Mouse (Mus musculus) cortical plate, adult 2 months (tissue): ENCODE results near the gene Zfp658. TPM values are rescaled to one million over a fixed set of nuclear protein-coding genes. Genes with fewer than 3 reads are reported as not detected.

Source experiments
- H3K27ac ChIP-seq: fragments of 200-500 bp; 2 replicates; pipeline ENCODE4 v1.5.1; 2012; ENCODE audit warnings: low read length, control low read depth, inconsistent platforms; ENCODE audit not compliant: insufficient read depth
- H3K4me1 ChIP-seq: fragments of 200-500 bp; 2 replicates; pipeline ENCODE4 v1.6.1; 2011; ENCODE audit warnings: low read length; ENCODE audit not compliant: control insufficient read depth, insufficient read depth
- H3K4me3 ChIP-seq: fragments of 200-500 bp; 2 replicates; pipeline ENCODE4 v1.5.1; 2011; ENCODE audit warnings: mild to moderate bottlenecking, low read length, control low read depth; ENCODE audit not compliant: insufficient read depth
- CTCF ChIP-seq: fragments of 200-500 bp; IDR thresholded peaks from 2 replicates; pipeline ENCODE4 v1.5.1; 2011; ENCODE audit warnings: mild to moderate bottlenecking, control low read depth, low read length; ENCODE audit not compliant: insufficient read depth; ENCODE audit errors: extremely low read depth
- POLR2A ChIP-seq: fragments of 200-500 bp; IDR thresholded peaks from 2 replicates; pipeline ENCODE4 v1.6.1; 2011; ENCODE audit warnings: mild to moderate bottlenecking, low read length, control low read depth; ENCODE audit not compliant: insufficient read depth; ENCODE audit errors: extremely low read depth
- polyA plus RNA-seq: library from polyadenylated mRNA; depleted of rRNA; stranded (reverse); fragments of >200 nt; gene quantifications from 2 replicates; pipeline ENCODE4 v1.2.3, GENCODE M21; 2012; rRNA removed

The Zfp658 gene
- polyA plus RNA-seq, 1 experiment: 6.1 TPM

DNA sequence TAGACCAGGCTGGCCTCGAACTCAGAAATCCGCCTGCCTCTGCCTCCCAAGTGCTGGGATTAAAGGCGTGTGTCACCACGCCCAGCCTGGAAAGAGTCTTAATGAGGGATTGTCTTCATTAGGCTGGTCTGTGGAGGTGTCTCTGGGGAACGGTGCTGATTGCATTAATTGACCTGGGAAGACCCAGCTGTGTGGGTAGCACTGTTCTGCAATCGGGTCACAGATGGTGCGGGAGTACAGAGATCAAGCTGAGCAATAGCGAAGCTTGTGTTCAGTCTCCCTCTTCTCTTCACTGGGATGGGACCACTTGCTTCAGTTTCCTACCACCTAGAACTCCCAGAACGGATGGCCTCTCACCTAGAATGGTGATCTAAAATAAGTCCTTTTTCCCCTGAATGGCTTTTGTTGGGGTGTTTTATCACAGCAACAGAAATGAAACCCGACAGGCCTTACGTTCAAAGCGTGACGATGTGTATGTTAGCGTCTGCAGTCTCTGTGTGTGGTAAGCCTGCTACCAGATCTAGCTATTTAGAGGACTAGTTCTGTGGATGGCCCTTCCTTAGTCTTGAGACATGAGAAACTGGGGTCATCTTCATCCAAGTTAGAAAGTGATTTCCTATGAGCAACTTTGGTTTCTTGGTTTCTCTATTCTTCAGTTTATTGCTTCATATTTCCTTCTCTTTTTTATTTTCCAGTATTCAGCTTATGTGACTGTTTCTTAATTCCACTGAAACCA is 51.9 kb downstream of the Zfp658 start:
- H3K27ac ChIP-seq: no peak overlapping the region
- H3K4me3 ChIP-seq: no peak overlapping the region
- TF ChIP-seq POLR2A (no peak), CTCF (no peak)
- H3K4me1 ChIP-seq: no peaks in the 10 kb centered on the region

- TF ChIP-seq POLR2A (no peak), CTCF (no peak)
These were observed 60.9 kb downstream of the Zfp658 start for GRCm38 (mm10) chr7:43622927-43623326.

GRCm38 (mm10) chr7:43623819-43624218 is 61.8 kb downstream of the Zfp658 start:
- H3K27ac ChIP-seq: no peak overlapping the region
- no peak overlapping the region for H3K4me3 ChIP-seq
- TF ChIP-seq CTCF: no peak
- TF ChIP-seq POLR2A: no peak
- no peaks in the 10 kb centered on the region for H3K4me1 ChIP-seq

More at GRCm38 (mm10) chr7:43622927-43623326, 60.9 kb downstream of the Zfp658 start:
- H3K4me1 ChIP-seq: no peaks in the 10 kb centered on the region
- H3K4me3 ChIP-seq: no peak overlapping the region
- H3K27ac ChIP-seq: no peak overlapping the region

Other genes with a start within 250 kb of the Zfp658 start
- 15.3 and 15.4 TPM in 2 replicates for gene Zfp715, start 249.0 kb upstream of the Zfp658 start, polyA plus RNA-seq
- 0.44 and 1.1 TPM in 2 replicates for gene Siglecf, start 210.9 kb upstream of the Zfp658 start, polyA plus RNA-seq
- gene Siglecg, start 154.1 kb upstream of the Zfp658 start, polyA plus RNA-seq: 0.15 and 0.17 TPM in 2 replicates
- not detected in 2 replicates for gene Lim2, start 134.6 kb upstream of the Zfp658 start, polyA plus RNA-seq
- gene Nkg7, start 125.2 kb upstream of the Zfp658 start, polyA plus RNA-seq: 0.32 TPM in 1 of 2 replicates, not detected in the other
- gene Cldnd2, start 121.5 kb upstream of the Zfp658 start, polyA plus RNA-seq: not detected in 2 replicates
- gene Etfb, start 118.2 kb upstream of the Zfp658 start, polyA plus RNA-seq: 89.4 and 94.5 TPM in 2 replicates
- gene Gm45233, start 118.1 kb upstream of the Zfp658 start, polyA plus RNA-seq: 0.78 and 2.1 TPM in 2 replicates
- gene Vsig10l, start 99.1 kb upstream of the Zfp658 start, polyA plus RNA-seq: 1.7 and 3.2 TPM in 2 replicates
- gene Iglon5, start 72.2 kb upstream of the Zfp658 start, polyA plus RNA-seq: 42.2 and 46.0 TPM in 2 replicates
- gene 4931406B18Rik, start 56.3 kb upstream of the Zfp658 start, polyA plus RNA-seq: not detected in 2 replicates
- gene Cd33, start 17.8 kb upstream of the Zfp658 start, polyA plus RNA-seq: 9.3 and 11.2 TPM in 2 replicates
- gene Zfp719, start 17.4 kb downstream of the Zfp658 start, polyA plus RNA-seq: 8.7 and 9.2 TPM in 2 replicates
- gene Zfp819, start 44.9 kb downstream of the Zfp658 start, polyA plus RNA-seq: 0.15 and 0.21 TPM in 2 replicates
- gene Ceacam18, start 72.5 kb downstream of the Zfp658 start, polyA plus RNA-seq: 0.04 TPM in 1 of 2 replicates, not detected in the other
- gene Siglece, start 97.9 kb downstream of the Zfp658 start, polyA plus RNA-seq: 1.1 and 1.6 TPM in 2 replicates
- gene Ctu1, start 109.8 kb downstream of the Zfp658 start, polyA plus RNA-seq: 8.1 and 8.6 TPM in 2 replicates
- gene Klk14, start 128.2 kb downstream of the Zfp658 start, polyA plus RNA-seq: not detected in 2 replicates
- 0.04 TPM in 1 of 2 replicates, not detected in the other for gene Klk13, start 150.3 kb downstream of the Zfp658 start, polyA plus RNA-seq
- not detected in 2 replicates for gene Klk12, start 206.6 kb downstream of the Zfp658 start, polyA plus RNA-seq
- gene Klk11, start 212.3 kb downstream of the Zfp658 start, polyA plus RNA-seq: not detected in 2 replicates
- 0.27 and 0.32 TPM in 2 replicates for gene Klk10, start 218.8 kb downstream of the Zfp658 start, polyA plus RNA-seq
- 0.11 TPM in 1 of 2 replicates, not detected in the other for gene Klk9, start 229.6 kb downstream of the Zfp658 start, polyA plus RNA-seq
- 3.1 and 7.6 TPM in 2 replicates for gene Klk8, start 235.3 kb downstream of the Zfp658 start, polyA plus RNA-seq
- gene Klk7, start 249.0 kb downstream of the Zfp658 start, polyA plus RNA-seq: 0.11 TPM in 1 of 2 replicates, not detected in the other